Mouse (Mus musculus) lung, postnatal 0 days (tissue): ENCODE data around the gene Trpm2. TPM values are rescaled to one million over a fixed set of nuclear protein-coding genes. Genes with fewer than 3 reads are reported as not detected.
"Not testable (repeated sequence)": the region's sequence is repeated elsewhere in the genome, so short reads cannot be mapped to it uniquely, and the experiment has no call there.

ENCODE experiments used
- ATAC-seq: fragments of 200-750 bp; cut with Nextera tagmentation; 2 replicates; pipeline ENCODE4 v1.8.0; 2017; ENCODE audit warnings: moderate library complexity
- DNase-seq: peaks from one replicate; pipeline ENCODE4 v3.0.0-alpha.2; 2016; ENCODE audit warnings: low spot score
- H3K27ac ChIP-seq: fragments of 300-500 bp; sonication (generic); 2 replicates; pipeline ENCODE4 v1.5.1; 2014; ENCODE audit warnings: antibody characterized with exemption, mild to moderate bottlenecking, low read length, mixed read lengths
- H3K27me3 ChIP-seq: fragments of 300-500 bp; sonication (generic); replicated peaks from 2 replicates; pipeline ENCODE4 v1.6.1; 2014; ENCODE audit warnings: low read length, mixed read lengths; ENCODE audit not compliant: insufficient read depth
- H3K36me3 ChIP-seq: fragments of 300-500 bp; sonication (generic); 2 replicates; pipeline ENCODE4 v1.6.1; 2014; ENCODE audit warnings: low read length, mixed read lengths; ENCODE audit not compliant: insufficient read depth
- H3K4me1 ChIP-seq: fragments of 300-500 bp; sonication (generic); 2 replicates; pipeline ENCODE4 v1.6.1; 2014; ENCODE audit warnings: antibody characterized with exemption, low read depth, low read length, mixed read lengths; ENCODE audit not compliant: insufficient read depth
- H3K4me2 ChIP-seq: fragments of 300-500 bp; sonication (generic); replicated peaks from 2 replicates; pipeline ENCODE4 v1.6.1; 2014; ENCODE audit warnings: low read depth, mild to moderate bottlenecking, low read length, moderate library complexity, mixed read lengths
- H3K4me3 ChIP-seq: fragments of 300-500 bp; sonication (generic); 2 replicates; pipeline ENCODE4 v1.5.1; 2014; ENCODE audit warnings: low read depth, low read length
- H3K9ac ChIP-seq: fragments of 300-500 bp; sonication (generic); replicated peaks from 2 replicates; pipeline ENCODE4 v1.6.1; 2014; ENCODE audit warnings: low read depth, mild to moderate bottlenecking
- H3K9me3 ChIP-seq: fragments of 300-500 bp; sonication (generic); 2 replicates; pipeline ENCODE4 v1.6.1; 2016; ENCODE audit warnings: low read length, mixed read lengths
- CTCF ChIP-seq: IDR thresholded peaks from 2 replicates; pipeline ENCODE4 v1.5.1; 2016; ENCODE audit warnings: antibody characterized with exemption, mild to moderate bottlenecking
- EP300 ChIP-seq: IDR thresholded peaks from 2 replicates; pipeline ENCODE4 v1.6.1; 2016; ENCODE audit warnings: antibody characterized with exemption, mild to moderate bottlenecking, control low read depth
- WGBS: fragments of 180-500 bp; shearing (Covaris S2); extraction: QIAGEN DNeasy Blood & Tissue Kit; methylation state at CpG from one replicate; pipeline ENCODE4 v1.1.7; 2014; 5-methylcytosine and 5-hydroxymethylcytosine counted together
- polyA plus RNA-seq: library from polyadenylated mRNA; unstranded; fragments of >200 nt; fragmentation: Nextera tagmentation; extraction: Ambion mirVana; gene quantifications from 2 replicates; pipeline ENCODE4 v1.2.1, GENCODE M21; 2015

Trpm2 gene
- polyA plus RNA-seq, result 0.52 and 0.74 TPM in 2 replicates

GRCm38 (mm10) chr10:77970481-77970880, at the start of gene Trpm2:
Gene Trpm2 (minus strand): TSS chr10:77970563.
- Histone ChIP-seq H3K4me1 (no peaks in the 10 kb centered on the region), H3K4me3 (0 out of 2 replicates have a peak within 1 kb of the TSS, but pooled peaks have one; percentile 12), H3K9me3 (no peaks in the 10 kb centered on the region), H3K36me3 (no peaks in the 10 kb centered on the region), H3K4me2 (peak within 1 kb of the TSS; percentile 42), H3K9ac (no peak within 1 kb of the TSS), H3K27me3 (peaks cover 15% of the 10 kb centered on the region; the same call in 1 of the 2 replicates), H3K27ac (no peak within 1 kb of the TSS)
- DNase-seq (peak; percentile 50), ATAC-seq (peak; percentile 40)
- TF ChIP-seq CTCF (no peak), EP300 (no peak)
- 66% methylated on average over 6 of the region's 6 CpGs for WGBS

GRCm38 (mm10) chr10:78019984-78020383, 49.6 kb upstream of the Trpm2 start:
- H3K4me2 ChIP-seq, H3K9me3 ChIP-seq, H3K9ac ChIP-seq, DNase-seq, ATAC-seq, H3K27me3 ChIP-seq, H3K36me3 ChIP-seq, H3K4me3 ChIP-seq, H3K4me1 ChIP-seq, H3K27ac ChIP-seq: not testable (repeated sequence)
- 97% methylated on average over 6 of the region's 11 CpGs for WGBS

DNA sequence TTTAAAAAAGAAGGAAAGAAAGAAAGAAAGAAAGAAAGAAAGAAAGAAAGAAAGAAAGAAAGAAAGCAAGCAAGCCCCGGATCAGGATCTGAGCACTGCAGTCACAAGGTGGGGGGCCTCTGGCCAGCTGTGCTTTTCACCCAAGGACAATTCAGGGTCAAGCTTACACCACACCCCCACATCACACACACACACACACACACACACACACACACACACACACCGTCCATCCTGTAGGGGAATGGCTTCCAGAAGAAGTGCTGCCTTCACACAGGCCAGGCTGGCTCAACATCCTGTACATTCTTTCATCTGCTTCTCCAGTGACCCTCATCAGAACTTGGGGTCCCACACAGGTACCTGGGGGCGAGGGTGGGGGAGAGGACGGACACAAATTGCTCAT, 48.9 kb upstream of the Trpm2 start:
- no peak overlapping the region for H3K4me2 ChIP-seq
- DNase-seq (no peak), ATAC-seq (no peak)
- H3K27ac ChIP-seq, result no peak overlapping the region
- H3K36me3 ChIP-seq, result no peaks in the 10 kb centered on the region
- TF ChIP-seq EP300, result no peak
- no peak for TF ChIP-seq CTCF
- 76% methylated on average over 3 of the region's 4 CpGs for WGBS
- H3K4me1 ChIP-seq, result no peaks in the 10 kb centered on the region
- no peak overlapping the region for H3K9ac ChIP-seq
- no peak overlapping the region for H3K4me3 ChIP-seq
- no peaks in the 10 kb centered on the region for H3K9me3 ChIP-seq
- no peaks in the 10 kb centered on the region for H3K27me3 ChIP-seq

GRCm38 (mm10) chr10:78018797-78019203, 48.4 kb upstream of the Trpm2 start:
- H3K27ac ChIP-seq, result no peak overlapping the region
- H3K4me3 ChIP-seq, result peak overlapping the region; percentile 15; the same call in 1 of the 2 replicates
- H3K4me2 ChIP-seq, result peak overlapping the region; percentile 47
- WGBS, result 12% methylated on average over 19 of the region's 19 CpGs
- ATAC-seq (peak; percentile 80), DNase-seq (peak; percentile 83)
- TF ChIP-seq CTCF, result peak; percentile 96
- no peak for TF ChIP-seq EP300
- no peaks in the 10 kb centered on the region for H3K9me3 ChIP-seq
- H3K27me3 ChIP-seq, result no peaks in the 10 kb centered on the region
- H3K36me3 ChIP-seq, result no peaks in the 10 kb centered on the region
- H3K4me1 ChIP-seq, result no peaks in the 10 kb centered on the region
- H3K9ac ChIP-seq, result no peak overlapping the region

- Histone ChIP-seq H3K4me1 (no peaks in the 10 kb centered on the region), H3K27ac (no peak overlapping the region), H3K36me3 (no peaks in the 10 kb centered on the region), H3K27me3 (no peaks in the 10 kb centered on the region), H3K9ac (no peak overlapping the region), H3K9me3 (no peaks in the 10 kb centered on the region), H3K4me3 (no peak overlapping the region), H3K4me2 (no peak overlapping the region)
- 55% methylated on average over 5 of the region's 5 CpGs for WGBS
- DNase-seq (no peak), ATAC-seq (no peak)
- TF ChIP-seq EP300 (no peak), CTCF (no peak)
These were observed 46.0 kb upstream of the Trpm2 start for GRCm38 (mm10) chr10:78016366-78016765.

- Histone ChIP-seq H3K4me3 (no peak overlapping the region), H3K36me3 (no peaks in the 10 kb centered on the region), H3K27ac (no peak overlapping the region), H3K4me1 (no peaks in the 10 kb centered on the region), H3K4me2 (no peak overlapping the region), H3K9ac (no peak overlapping the region), H3K27me3 (no peaks in the 10 kb centered on the region), H3K9me3 (no peaks in the 10 kb centered on the region)
- DNase-seq, result peak; percentile 70
- ATAC-seq, result peak; percentile 37; the same call in 1 of the 2 replicates
- WGBS, result 61% methylated on average over 1 of the region's 1 CpGs
- TF ChIP-seq EP300 (no peak), CTCF (no peak)
These were observed 45.1 kb upstream of the Trpm2 start for GRCm38 (mm10) chr10:78015489-78015888.
